Mouse (Mus musculus) c-Kit-positive CD71-positive TER-119-negative erythroid progenitor cells, embryonic 14.5 days (primary cell): ENCODE data around the gene Dgat2.
A peak's percentile ranks its signal among the peaks of the same experiment; 100 is the strongest.

Experiments
- DNase-seq: peaks from one replicate; pipeline ENCODE4 v3.0.0-alpha.2; 2013; ENCODE audit warnings: low read depth

Dgat2 gene

GRCm38 (mm10) chr7:99182432-99183172 lies at the start of gene Dgat2:
Gene Dgat2 (minus strand): TSS chr7:99182719.
- DNase-seq: peak; percentile 73

- DNase-seq: no peak
These were observed 47.7 kb upstream of the Dgat2 start for GRCm38 (mm10) chr7:99230061-99230747.

- no peak for DNase-seq
These were observed 46.9 kb upstream of the Dgat2 start for GRCm38 (mm10) chr7:99229411-99229810.

GRCm38 (mm10) chr7:99228825-99229224 lies 46.3 kb upstream of the Dgat2 start:
- no peak for DNase-seq

- no peak for DNase-seq
These were observed 44.7 kb upstream of the Dgat2 start for GRCm38 (mm10) chr7:99227267-99227666.

GRCm38 (mm10) chr7:99226662-99227061 lies 44.1 kb upstream of the Dgat2 start:
- no peak for DNase-seq

GRCm38 (mm10) chr7:99225421-99225820 lies 42.9 kb upstream of the Dgat2 start:
- DNase-seq: no peak

GRCm38 (mm10) chr7:99224648-99225190 lies 42.2 kb upstream of the Dgat2 start:
- DNase-seq: no peak

- no peak for DNase-seq
These were observed 41.7 kb upstream of the Dgat2 start for GRCm38 (mm10) chr7:99224225-99224624.

- no peak for DNase-seq
These were observed 35.0 kb upstream of the Dgat2 start for GRCm38 (mm10) chr7:99217338-99218074.

- DNase-seq: no peak
These were observed 32.9 kb upstream of the Dgat2 start for GRCm38 (mm10) chr7:99215347-99215855.

- DNase-seq: no peak
These were observed 32.2 kb upstream of the Dgat2 start for GRCm38 (mm10) chr7:99214621-99215185.

GRCm38 (mm10) chr7:99213686-99214085 lies 31.2 kb upstream of the Dgat2 start:
- DNase-seq: no peak

GRCm38 (mm10) chr7:99213056-99213455 lies 30.5 kb upstream of the Dgat2 start:
- DNase-seq: no peak

- no peak for DNase-seq
These were observed 26.2 kb upstream of the Dgat2 start for GRCm38 (mm10) chr7:99208704-99209103.

- DNase-seq: no peak
These were observed 23.8 kb upstream of the Dgat2 start for GRCm38 (mm10) chr7:99206364-99206763.

- DNase-seq: no peak
These were observed 19.6 kb upstream of the Dgat2 start for GRCm38 (mm10) chr7:99202163-99202562.

GRCm38 (mm10) chr7:99200290-99200689 lies 17.8 kb upstream of the Dgat2 start:
- no peak for DNase-seq

- DNase-seq: no peak
These were observed 17.1 kb upstream of the Dgat2 start for GRCm38 (mm10) chr7:99199451-99200175.

- no peak for DNase-seq
These were observed 16.3 kb upstream of the Dgat2 start for GRCm38 (mm10) chr7:99198811-99199210.

- no peak for DNase-seq
These were observed 12.0 kb upstream of the Dgat2 start for GRCm38 (mm10) chr7:99194511-99194910.
